Mouse (Mus musculus) left cerebral cortex, postnatal 36 days (tissue): ENCODE data around the gene Adprm. TPM values are rescaled to one million over a fixed set of nuclear protein-coding genes. Genes with fewer than 3 reads are reported as not detected.

Experiments used
- DNase-seq, 2 experiments: peaks; one replicate each; pipeline ENCODE4 v3.0.0; 2021 to 2022; ENCODE audit warnings: low spot score in 2 of 2, mixed read lengths in 1 of 2
- intact Hi-C: fragments of 180-260 bp; cut with DNase I; formaldehyde crosslinking; loops from one replicate; pipeline ENCODE4 v1.15.1; 2025
- total RNA-seq, 2 experiments: library from RNA; stranded (reverse); gene quantifications; 2 replicates each; pipeline ENCODE4 v1.2.3; 2021

Gene Adprm
- total RNA-seq, 2 experiments from 2014 or later, result 24.8 to 26.7 TPM

DNA sequence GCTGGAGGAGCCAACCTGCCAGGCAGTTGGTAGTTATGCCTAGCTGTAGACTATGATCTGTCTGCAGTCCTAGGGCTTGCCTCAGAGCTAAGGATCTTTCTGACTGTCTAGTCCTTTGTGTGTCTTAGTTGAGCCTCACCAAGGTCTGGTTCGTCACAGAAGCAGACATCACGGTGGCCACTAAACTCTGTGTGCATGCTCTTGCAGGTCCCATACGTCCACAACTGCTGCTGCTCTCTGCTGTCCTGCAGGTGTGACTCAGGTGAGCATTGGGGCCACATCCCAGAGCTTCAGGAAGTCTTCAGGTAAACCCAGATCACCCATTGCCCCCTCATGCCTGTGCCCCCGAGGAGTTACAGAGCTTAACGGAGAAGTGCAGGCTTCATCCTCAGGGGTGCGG is 26.5 kb upstream of the Adprm start:
- no peak for DNase-seq
- intact Hi-C loops, result no loop called here

GRCm38 (mm10) chr11:67078000-67078399 is 25.6 kb upstream of the Adprm start, which contains the start of gene Myh3:
TSS of gene Myh3 (plus strand) at chr11:67078300.
- intact Hi-C loops, result no loop called here
- DNase-seq, result no peak

DNA sequence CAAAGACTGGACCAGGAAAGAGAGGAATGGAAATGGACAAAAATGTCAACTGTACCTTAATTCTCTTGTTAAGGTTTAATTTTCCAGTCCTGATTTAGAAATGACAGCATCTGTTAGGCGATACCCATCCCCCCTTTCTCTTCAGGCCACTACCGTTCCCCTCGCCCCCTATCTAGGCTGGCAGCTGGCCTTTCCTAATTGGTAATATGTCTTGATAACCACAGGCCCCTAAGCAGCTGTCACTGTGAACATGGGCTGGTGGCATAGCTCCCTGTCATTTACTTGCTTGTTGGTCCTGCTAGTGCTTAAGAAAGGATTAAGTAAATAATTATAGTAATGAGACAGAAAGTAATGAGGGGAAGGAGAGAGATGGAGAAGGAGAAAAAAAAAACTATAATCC is 25.0 kb upstream of the Adprm start:
- no peak for DNase-seq
- intact Hi-C loops, result no loop called here

- intact Hi-C loops, result no loop called here
- DNase-seq, result no peak
Measured at GRCm38 (mm10) chr11:67076781-67077180, 24.4 kb upstream of the Adprm start.

DNA sequence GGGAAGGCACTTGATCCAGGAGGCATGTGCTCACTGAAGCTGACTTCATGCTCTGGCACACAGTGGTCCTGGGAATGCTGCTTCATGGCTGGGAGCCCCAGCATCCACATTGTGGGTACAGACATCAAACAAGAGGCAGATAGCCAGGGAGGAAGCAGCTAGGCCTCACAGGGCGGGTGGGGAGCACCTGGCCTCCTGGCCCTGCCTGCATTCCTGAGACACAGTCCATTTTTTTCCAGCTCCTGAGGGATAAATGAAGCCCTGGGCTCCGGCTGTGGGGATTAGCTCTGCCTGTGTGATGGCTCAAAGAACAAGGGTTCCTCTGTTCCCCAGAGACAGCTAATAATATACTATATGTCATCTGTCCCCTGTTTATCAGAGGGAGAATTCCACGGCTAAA is 22.6 kb upstream of the Adprm start:
- intact Hi-C loops, result no loop called here
- DNase-seq, result no peak

DNA sequence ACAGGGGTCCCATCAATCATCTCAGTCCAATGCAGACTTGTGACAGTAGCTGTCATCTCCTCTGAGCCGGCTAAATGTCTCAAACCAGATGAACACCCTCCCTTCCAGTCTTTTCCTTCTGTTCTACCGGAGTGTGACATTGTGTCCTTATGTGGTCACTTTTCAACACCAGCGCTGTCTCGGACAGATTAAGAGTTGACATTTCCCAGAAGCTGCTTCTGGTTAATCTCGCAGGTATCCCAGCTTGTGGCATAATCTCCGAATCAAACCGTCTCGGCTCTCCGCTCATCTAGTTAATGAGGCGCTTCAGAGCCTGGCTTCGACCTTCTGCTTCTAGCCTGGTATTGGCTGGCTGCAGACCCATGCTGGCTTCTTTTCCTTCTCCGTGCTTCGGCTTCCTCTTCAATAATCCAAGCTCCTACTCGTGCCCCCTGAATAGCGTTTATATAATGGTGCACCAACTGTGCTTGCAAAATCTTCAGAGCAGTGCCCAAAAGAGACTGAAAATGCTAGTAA is 20.3 kb upstream of the Adprm start:
- no peak for DNase-seq
- intact Hi-C loops, result no loop called here

GRCm38 (mm10) chr11:67067741-67068140 is 15.3 kb upstream of the Adprm start:
- intact Hi-C loops, result no loop called here
- DNase-seq, result no peak

GRCm38 (mm10) chr11:67062726-67063125 is 10.3 kb upstream of the Adprm start:
- peak in 1 of 2 experiments; percentile 44 for DNase-seq

DNA sequence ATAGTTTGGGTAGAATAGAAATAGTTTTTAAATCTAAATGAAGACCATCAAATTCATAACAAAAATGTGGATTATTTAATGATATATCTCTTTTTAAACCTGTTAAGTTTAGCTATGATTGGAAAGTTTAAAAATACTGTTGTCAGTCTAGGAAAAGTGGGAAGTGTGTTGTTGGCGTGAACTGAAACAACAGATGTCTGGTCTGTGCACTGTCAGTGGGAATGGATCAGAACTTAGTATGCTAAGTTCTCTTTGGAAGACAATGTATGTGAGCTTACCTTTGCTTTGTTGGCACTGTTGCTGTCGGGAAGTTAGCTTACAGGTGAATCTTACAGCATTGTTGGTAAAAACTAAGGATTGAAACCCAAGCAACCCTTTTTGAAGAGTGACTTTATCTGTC is 8.9 kb upstream of the Adprm start:
- no peak for DNase-seq
- intact Hi-C loops, result no loop called here

More at GRCm38 (mm10) chr11:67062726-67063125, 10.3 kb upstream of the Adprm start:
- intact Hi-C loops, result no loop called here

DNA sequence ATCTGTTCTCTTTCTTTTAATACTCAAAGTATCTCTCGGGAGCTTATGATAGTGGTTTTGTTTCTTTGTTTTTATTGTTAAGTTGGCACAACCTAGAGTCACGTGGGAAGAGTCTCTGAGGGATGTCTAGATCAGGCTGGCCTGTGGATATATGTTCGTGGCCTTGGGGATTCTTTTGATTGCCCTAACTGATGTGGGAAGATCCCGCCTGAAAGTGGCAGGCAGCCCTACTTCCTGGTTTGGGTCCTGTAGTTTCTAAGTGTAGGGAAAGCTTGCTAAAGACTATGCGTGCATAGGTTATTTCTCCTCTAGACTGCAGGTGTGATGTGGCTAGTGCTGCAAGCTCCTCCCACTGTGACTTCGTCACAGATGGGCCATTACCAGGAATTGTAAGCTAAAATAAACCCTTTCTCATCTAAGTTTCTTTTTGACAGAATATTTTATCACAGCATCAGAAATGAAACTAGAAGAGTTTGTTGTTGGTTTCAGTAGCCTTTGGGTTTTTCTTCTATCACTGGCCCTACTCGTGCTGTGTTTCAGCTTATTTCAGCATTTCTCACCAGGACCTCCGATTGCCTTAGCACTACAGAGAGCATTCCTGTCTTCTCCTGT is 2.5 kb upstream of the Adprm start:
- no peak for DNase-seq
- intact Hi-C loops, result no loop called here

GRCm38 (mm10) chr11:67051676-67052320 is 596 bp downstream of the Adprm start:
- DNase-seq, result no peak
- intact Hi-C loops, result no loop called here

DNA sequence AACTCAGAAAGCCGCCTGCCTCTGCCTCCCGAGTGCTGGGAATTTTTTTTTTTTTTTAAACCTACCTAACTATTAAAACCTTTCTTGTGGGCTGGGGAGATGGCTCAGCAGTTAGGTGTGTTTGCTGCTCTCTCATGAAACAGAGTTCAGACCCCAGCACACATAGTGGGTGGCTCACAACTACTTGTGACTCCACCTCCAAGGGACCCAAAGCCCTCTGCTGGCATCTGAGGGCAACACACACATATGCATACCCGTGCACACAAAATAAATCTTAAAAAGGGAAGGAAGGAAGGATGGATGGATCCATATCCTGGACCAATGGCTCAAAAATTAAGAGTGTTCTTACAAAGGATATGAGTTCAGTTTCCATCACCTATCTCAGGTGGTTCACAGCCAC is 3.1 kb downstream of the Adprm start:
- DNase-seq, result no peak
- intact Hi-C loops, result no loop called here

GRCm38 (mm10) chr11:67048496-67048895 is 3.9 kb downstream of the Adprm start:
- no peak for DNase-seq
- intact Hi-C loops, result no loop called here

DNA sequence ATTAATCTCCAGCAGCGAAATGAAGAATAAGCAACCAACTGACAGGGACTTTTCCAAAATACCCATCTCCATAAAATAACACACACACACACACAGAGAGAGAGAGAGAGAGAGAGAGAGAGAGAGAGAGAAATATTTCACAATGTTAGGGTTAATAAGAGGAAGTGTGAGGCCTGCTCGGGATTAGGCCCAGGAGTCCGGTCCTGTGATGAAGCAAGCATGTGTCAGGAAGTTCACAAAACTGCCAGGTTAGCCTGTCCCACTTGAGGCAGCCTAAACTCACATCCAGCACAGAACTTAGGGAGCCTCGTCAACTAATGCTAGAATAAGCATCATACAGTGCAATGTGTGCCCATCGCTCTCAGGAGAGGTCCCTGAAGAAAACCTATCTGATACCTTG is 5.2 kb downstream of the Adprm start:
- DNase-seq, result no peak
- intact Hi-C loops, result no loop called here

GRCm38 (mm10) chr11:67044959-67045358 is 7.4 kb downstream of the Adprm start:
- intact Hi-C loops, result no loop called here
- no peak for DNase-seq

DNA sequence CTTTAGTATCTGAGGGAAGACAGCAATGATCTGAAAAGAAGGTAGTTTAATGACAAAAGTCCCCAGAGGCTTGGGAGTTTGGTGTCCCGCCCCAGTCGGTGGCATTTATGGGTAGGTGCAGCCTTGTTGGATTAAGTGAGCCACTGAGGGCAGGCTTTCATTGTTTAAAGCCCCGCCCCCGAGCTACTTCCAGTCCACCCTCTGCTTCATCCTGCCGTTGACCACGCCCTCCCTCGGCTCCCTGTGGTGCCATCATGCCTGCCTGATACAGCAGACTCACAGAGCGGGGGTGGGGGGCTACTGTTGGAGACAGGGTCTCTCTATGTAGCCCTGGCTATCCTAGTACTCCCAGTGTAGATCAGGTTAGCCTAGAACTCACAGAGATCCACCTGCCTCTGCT is 9.4 kb downstream of the Adprm start:
- intact Hi-C loops, result loop anchor here (2.0 kb wide), 1 partner anchor 16 kb away; no protein-coding TSS in a partner anchor
- no peak for DNase-seq

DNA sequence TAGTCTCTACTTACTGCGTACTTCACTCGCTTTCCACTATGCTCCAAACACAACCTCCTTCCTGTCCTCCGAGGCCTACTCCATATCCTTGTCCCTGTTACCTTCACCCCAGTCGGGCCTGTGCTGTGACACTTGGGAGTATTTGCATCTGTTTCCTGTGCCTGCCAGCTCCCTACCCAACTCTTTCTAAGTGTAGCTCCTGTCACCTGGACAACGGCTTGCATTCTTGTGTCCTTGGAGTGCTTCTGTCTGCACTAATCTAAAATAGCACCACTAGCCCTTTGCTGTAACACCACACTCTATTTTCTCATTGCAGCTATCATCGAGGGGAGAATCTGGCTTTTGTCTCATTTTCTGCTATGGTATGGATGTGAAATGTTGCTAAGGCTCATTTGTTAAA is 11.9 kb downstream of the Adprm start:
- no peak for DNase-seq
- intact Hi-C loops, result no loop called here

GRCm38 (mm10) chr11:67039799-67040198 is 12.6 kb downstream of the Adprm start:
- intact Hi-C loops, result no loop called here
- DNase-seq, result no peak

- DNase-seq, result no peak
- intact Hi-C loops, result no loop called here
Measured at GRCm38 (mm10) chr11:67036892-67037291, 15.5 kb downstream of the Adprm start.

- intact Hi-C loops, result no loop called here
- DNase-seq, result no peak
Measured at GRCm38 (mm10) chr11:67036229-67036628, 16.2 kb downstream of the Adprm start.

DNA sequence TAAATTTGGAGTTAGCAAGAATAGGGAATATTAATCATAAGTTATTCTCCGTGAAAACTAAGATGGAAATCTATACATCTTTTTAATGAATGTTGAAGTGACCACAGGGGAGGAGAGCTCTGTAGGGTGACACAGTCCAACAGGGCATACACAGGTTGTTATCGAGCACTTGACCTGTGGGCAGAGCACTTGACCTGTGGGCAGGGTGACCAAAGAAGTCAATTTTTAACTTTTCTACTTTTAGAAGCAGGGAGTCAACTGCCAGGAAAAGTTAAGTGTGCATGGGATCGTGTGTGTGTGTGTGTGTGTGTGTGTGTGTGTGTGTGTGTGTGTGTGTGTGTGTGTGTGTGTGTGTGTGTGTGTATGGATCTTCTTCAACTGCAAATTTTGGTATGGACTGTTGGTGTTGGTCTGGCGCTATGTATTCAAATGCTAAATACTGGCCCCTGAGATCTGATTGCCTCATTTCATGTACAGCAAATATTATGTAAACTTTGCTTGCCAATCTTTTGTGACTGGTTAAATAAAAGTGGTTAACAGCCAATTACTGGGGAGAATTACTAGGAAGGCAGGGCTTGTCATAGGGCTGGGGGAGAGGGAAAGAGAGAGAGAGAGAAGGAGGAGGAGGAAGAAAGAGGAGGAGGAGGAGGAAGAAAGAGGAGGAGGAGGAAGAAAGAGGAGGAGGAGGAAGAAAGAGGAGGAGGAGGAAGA is 17.5 kb downstream of the Adprm start:
- intact Hi-C loops, result no loop called here
- no peak for DNase-seq
